Mouse (Mus musculus) left cerebral cortex, postnatal 10 days (tissue): Measurements from ENCODE around the gene Rps7. TPM values are rescaled to one million over a fixed set of nuclear protein-coding genes. Genes with fewer than 3 reads are reported as not detected.

Source experiments
- DNase-seq, 2 experiments: peaks; one replicate each; pipeline ENCODE4 v3.0.0; 2021 to 2022; ENCODE audit warnings: low spot score in 2 of 2, mixed read lengths in 1 of 2; ENCODE audit errors: extremely low spot score in 1 of 2
- intact Hi-C: fragments of 180-260 bp; cut with DNase I; formaldehyde crosslinking; loops from one replicate; pipeline ENCODE4 v1.15.1; 2025
- total RNA-seq, 2 experiments: library from RNA; stranded (reverse); gene quantifications; 2 replicates each; pipeline ENCODE4 v1.2.3; 2021

Gene Rps7
- 100 to 1,000 TPM; 325 to 344 TPM for total RNA-seq

GRCm38 (mm10) chr12:28635535-28636476 is at the start of gene Rps7:
TSS of gene Rps7 (minus strand) at chr12:28635953.
- DNase-seq: peak; percentile 93 to 94
- intact Hi-C loops: no loop called here

- intact Hi-C loops: no loop called here
- no peak for DNase-seq
Observed at GRCm38 (mm10) chr12:28684674-28685073, 48.9 kb upstream of the Rps7 start.

GRCm38 (mm10) chr12:28675925-28676209 is 40.1 kb upstream of the Rps7 start:
- DNase-seq: no peak
- intact Hi-C loops: no loop called here

GRCm38 (mm10) chr12:28675121-28675924 is 39.6 kb upstream of the Rps7 start, which contains the start of gene Adi1:
TSS of gene Adi1 (plus strand) at chr12:28675231.
- peak; percentile 86 to 92 for DNase-seq
- intact Hi-C loops: no loop called here

- no peak for DNase-seq
- intact Hi-C loops: no loop called here
Observed at GRCm38 (mm10) chr12:28674038-28674720, 38.4 kb upstream of the Rps7 start.

GRCm38 (mm10) chr12:28667287-28667686 is 31.5 kb upstream of the Rps7 start:
- intact Hi-C loops: no loop called here
- DNase-seq: no peak

GRCm38 (mm10) chr12:28666734-28667133 is 31.0 kb upstream of the Rps7 start:
- intact Hi-C loops: no loop called here
- no peak for DNase-seq

GRCm38 (mm10) chr12:28662628-28663027 is 26.9 kb upstream of the Rps7 start:
- intact Hi-C loops: no loop called here
- no peak for DNase-seq

GRCm38 (mm10) chr12:28649141-28650110 is 13.7 kb upstream of the Rps7 start, which contains the start of gene Rnaseh1:
TSS of gene Rnaseh1 (plus strand) at chr12:28649602.
- intact Hi-C loops: no loop called here
- DNase-seq: peak; percentile 88 to 95

- no peak for DNase-seq
- intact Hi-C loops: no loop called here
Observed at GRCm38 (mm10) chr12:28638778-28639177, 3.0 kb upstream of the Rps7 start.

- intact Hi-C loops: no loop called here
- no peak for DNase-seq
Observed at GRCm38 (mm10) chr12:28636543-28636942, 790 bp upstream of the Rps7 start.

- DNase-seq: no peak
- intact Hi-C loops: no loop called here
Observed at GRCm38 (mm10) chr12:28635058-28635534, 657 bp downstream of the Rps7 start.

GRCm38 (mm10) chr12:28628436-28628835 is 7.3 kb downstream of the Rps7 start:
- DNase-seq: no peak
- intact Hi-C loops: no loop called here

GRCm38 (mm10) chr12:28627092-28627491 is 8.7 kb downstream of the Rps7 start:
- intact Hi-C loops: no loop called here

GRCm38 (mm10) chr12:28625407-28625806 is 10.3 kb downstream of the Rps7 start:
- DNase-seq: no peak
- intact Hi-C loops: no loop called here

More at GRCm38 (mm10) chr12:28627092-28627491, 8.7 kb downstream of the Rps7 start:
- DNase-seq: no peak

GRCm38 (mm10) chr12:28624251-28624650 is 11.5 kb downstream of the Rps7 start:
- intact Hi-C loops: no loop called here

GRCm38 (mm10) chr12:28623195-28623594 is 12.6 kb downstream of the Rps7 start, which contains the start of gene Colec11:
TSS of gene Colec11 (minus strand) at chr12:28623377.
- intact Hi-C loops: no loop called here

More at GRCm38 (mm10) chr12:28624251-28624650, 11.5 kb downstream of the Rps7 start:
- no peak for DNase-seq

GRCm38 (mm10) chr12:28622641-28623040 is 13.1 kb downstream of the Rps7 start:
- intact Hi-C loops: no loop called here

More at GRCm38 (mm10) chr12:28623195-28623594, 12.6 kb downstream of the Rps7 start, which contains the start of gene Colec11:
- no peak for DNase-seq

More at GRCm38 (mm10) chr12:28622641-28623040, 13.1 kb downstream of the Rps7 start:
- no peak for DNase-seq
